Mouse (Mus musculus): ENCODE measurements at regions not wholly inside any gene's neighbourhood (a gene's known extent, or its start where the extent isn't known, plus 50 kb on each side); places are given as distances from the start of the nearest gene placed in this dataset.

DNA sequence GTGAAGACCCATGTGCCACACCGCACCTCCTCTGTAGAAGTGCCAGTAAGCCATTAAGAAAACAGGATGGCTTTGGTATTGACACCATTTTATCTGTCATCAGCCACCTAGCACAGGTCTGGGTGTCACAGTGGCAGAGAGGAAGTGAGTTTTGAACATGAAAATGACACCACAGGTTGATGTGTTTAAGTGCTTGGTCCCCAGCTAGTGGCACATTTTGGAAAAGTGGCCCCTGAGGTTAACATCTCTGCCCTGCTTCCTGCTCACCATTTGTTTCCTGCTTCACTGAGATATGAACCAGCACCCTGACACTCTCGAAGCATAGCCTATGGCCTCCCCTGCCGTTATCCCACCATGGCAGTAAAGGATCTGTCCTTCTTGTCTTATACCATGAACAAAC, 297.4 kb upstream of the Id2 start:
- TF ChIP-seq CTCF (IDR thresholded peaks at IDR 0.05) (no peak), EP300 (IDR thresholded peaks at IDR 0.05) (no peak)

Measured in lung, postnatal 0 days (tissue).